Mouse (Mus musculus) MEL (cell line): Measurements from ENCODE around the gene Slc6a9. TPM values are rescaled to one million over a fixed set of nuclear protein-coding genes. Genes with fewer than 3 reads are reported as not detected.

Experiments used
- DNase-seq: peaks from one replicate; pipeline ENCODE4 v3.0.0; 2011; ENCODE audit warnings: low read depth, low spot score
- H3K27ac ChIP-seq: 2 replicates; pipeline ENCODE4 v1.5.1; 2012; ENCODE audit warnings: low read depth, mild to moderate bottlenecking, control low read depth, low read length, moderate library complexity; ENCODE audit not compliant: control insufficient read depth
- H3K27me3 ChIP-seq, 2 experiments: fragments of 150-350 bp in 1 of 2; sonication (generic) in 1 of 2; 2 replicates each; pipeline ENCODE4 v1.6.1; 2012; ENCODE audit warnings: low read length in 2 of 2, mild to moderate bottlenecking in 2 of 2, improper control_type of control experiment in 1 of 2, moderate library complexity in 1 of 2; ENCODE audit not compliant: insufficient read depth in 2 of 2, control insufficient read depth in 1 of 2
- H3K36me3 ChIP-seq, 2 experiments: 2 replicates each; pipeline ENCODE4 v1.6.1; 2012 to 2014; ENCODE audit warnings: low read length in 2 of 2, improper control_type of control experiment in 1 of 2, inconsistent platforms in 1 of 2, mild to moderate bottlenecking in 1 of 2; ENCODE audit not compliant: insufficient read depth in 2 of 2, control insufficient read depth in 1 of 2
- H3K4me1 ChIP-seq, 2 experiments: fragments of 150-350 bp in 1 of 2; sonication (generic) in 1 of 2; 2 replicates each; pipeline ENCODE4 v1.6.1; 2012; ENCODE audit warnings: low read length in 2 of 2, improper control_type of control experiment in 1 of 2, mild to moderate bottlenecking in 1 of 2; ENCODE audit not compliant: insufficient read depth in 2 of 2, control insufficient read depth in 1 of 2
- H3K4me3 ChIP-seq, 2 experiments: fragments of 150-350 bp in 1 of 2; sonication (generic) in 1 of 2; 2 replicates each; pipeline ENCODE4 v1.5.1; 2012; ENCODE audit warnings: low read depth in 2 of 2, low read length in 2 of 2, mild to moderate bottlenecking in 2 of 2, moderate library complexity in 2 of 2, control low read depth in 1 of 2, improper control_type of control experiment in 1 of 2; ENCODE audit not compliant: control insufficient read depth in 1 of 2, insufficient read depth in 1 of 2
- H3K79me2 ChIP-seq: 2 replicates; pipeline ENCODE4 v1.6.1; 2012; ENCODE audit warnings: mild to moderate bottlenecking, low read length, moderate library complexity; ENCODE audit not compliant: control insufficient read depth, poor library complexity, insufficient read depth
- H3K9ac ChIP-seq: 2 replicates; pipeline ENCODE4 v1.6.1; 2012; ENCODE audit warnings: low read depth, mild to moderate bottlenecking, control low read depth, low read length, moderate library complexity; ENCODE audit not compliant: control insufficient read depth, poor library complexity, severe bottlenecking
- H3K9me3 ChIP-seq: fragments of 150-350 bp; sonication (generic); replicated peaks from 2 replicates; pipeline ENCODE4 v1.6.1; 2012; ENCODE audit warnings: mild to moderate bottlenecking, low read length, improper control_type of control experiment, moderate library complexity; ENCODE audit not compliant: insufficient read depth
- BHLHE40 ChIP-seq: IDR thresholded peaks from 2 replicates; pipeline ENCODE4 v1.6.1; 2012; ENCODE audit warnings: low read depth, mild to moderate bottlenecking, inconsistent platforms, low read length, improper control_type of control experiment, borderline replicate concordance
- CHD1 ChIP-seq: IDR thresholded peaks from 2 replicates; pipeline ENCODE4 v1.6.1; 2012; ENCODE audit warnings: low read depth, mild to moderate bottlenecking, inconsistent platforms, low read length, improper control_type of control experiment
- CHD2 ChIP-seq: IDR thresholded peaks from 2 replicates; pipeline ENCODE4 v1.6.1; 2011; ENCODE audit warnings: low read length, improper control_type of control experiment
- EP300 ChIP-seq, 2 experiments: IDR thresholded peaks; 2 replicates each; pipeline ENCODE4 v1.6.1; 2011; ENCODE audit warnings: improper control_type of control experiment in 2 of 2, low read length in 2 of 2, low read depth in 1 of 2, mild to moderate bottlenecking in 1 of 2
- GABPA ChIP-seq: IDR thresholded peaks from 2 replicates; pipeline ENCODE4 v1.6.1; 2012; ENCODE audit warnings: low read depth, mild to moderate bottlenecking, inconsistent platforms, low read length, improper control_type of control experiment, moderate library complexity
- HCFC1 ChIP-seq: IDR thresholded peaks from 2 replicates; pipeline ENCODE4 v1.6.1; 2012; ENCODE audit warnings: low read depth, mild to moderate bottlenecking, inconsistent platforms, low read length, improper control_type of control experiment, moderate library complexity
- JUND ChIP-seq: IDR thresholded peaks from 2 replicates; pipeline ENCODE4 v1.6.1; 2011; ENCODE audit warnings: low read depth, mild to moderate bottlenecking, improper control_type of control experiment, low read length
- MAFK ChIP-seq: IDR thresholded peaks from 2 replicates; pipeline ENCODE4 v1.6.1; 2011; ENCODE audit warnings: low read depth, mild to moderate bottlenecking, low read length, improper control_type of control experiment, borderline replicate concordance
- MAZ ChIP-seq: IDR thresholded peaks from 2 replicates; pipeline ENCODE4 v1.6.1; 2012; ENCODE audit warnings: low read depth, mild to moderate bottlenecking, inconsistent platforms, low read length, improper control_type of control experiment
- MEF2A ChIP-seq: IDR thresholded peaks from 2 replicates; pipeline ENCODE4 v1.6.1; 2014; ENCODE audit warnings: low read depth, mild to moderate bottlenecking, inconsistent platforms, low read length, improper control_type of control experiment; ENCODE audit not compliant: poor library complexity, insufficient replicate concordance, severe bottlenecking; ENCODE audit errors: extremely low read depth
- MXI1 ChIP-seq: IDR thresholded peaks from 2 replicates; pipeline ENCODE4 v1.6.1; 2011; ENCODE audit warnings: mild to moderate bottlenecking, low read depth, low read length, improper control_type of control experiment
- MYC ChIP-seq: IDR thresholded peaks from 2 replicates; pipeline ENCODE4 v1.6.1; 2011; ENCODE audit warnings: low read depth, mild to moderate bottlenecking, low read length, improper control_type of control experiment, moderate library complexity
- NELFE ChIP-seq: IDR thresholded peaks from 2 replicates; pipeline ENCODE4 v1.6.1; 2011; ENCODE audit warnings: low read depth, low read length, improper control_type of control experiment
- NRF1 ChIP-seq: IDR thresholded peaks from 2 replicates; pipeline ENCODE4 v1.6.1; 2014; ENCODE audit warnings: low read depth, mild to moderate bottlenecking, inconsistent platforms, low read length, improper control_type of control experiment, moderate library complexity; ENCODE audit not compliant: poor library complexity, insufficient read depth, severe bottlenecking
- POLR2A ChIP-seq, 2 experiments: IDR thresholded peaks; 2 replicates each; pipeline ENCODE4 v1.6.1; 2011 to 2012; ENCODE audit warnings: low read length in 2 of 2, mild to moderate bottlenecking in 2 of 2, control low read depth in 1 of 2, improper control_type of control experiment in 1 of 2, low read depth in 1 of 2, moderate library complexity in 1 of 2; ENCODE audit not compliant: control insufficient read depth in 1 of 2, insufficient read depth in 1 of 2, poor library complexity in 1 of 2
- POLR2AphosphoS2 ChIP-seq: IDR thresholded peaks from 2 replicates; pipeline ENCODE4 v1.6.1; 2011; ENCODE audit warnings: low read length, improper control_type of control experiment
- RAD21 ChIP-seq: IDR thresholded peaks from 2 replicates; pipeline ENCODE4 v1.6.1; 2011; ENCODE audit warnings: mild to moderate bottlenecking, low read depth, low read length, improper control_type of control experiment
- RCOR1 ChIP-seq: IDR thresholded peaks from 2 replicates; pipeline ENCODE4 v1.6.1; 2012; ENCODE audit warnings: low read depth, mild to moderate bottlenecking, inconsistent platforms, low read length, improper control_type of control experiment
- SIN3A ChIP-seq: IDR thresholded peaks from 2 replicates; pipeline ENCODE4 v1.6.1; 2012; ENCODE audit warnings: low read length, improper control_type of control experiment, inconsistent platforms
- SMC3 ChIP-seq: IDR thresholded peaks from 2 replicates; pipeline ENCODE4 v1.6.1; 2011; ENCODE audit warnings: low read depth, low read length, improper control_type of control experiment
- TAL1 ChIP-seq: IDR thresholded peaks from 2 replicates; pipeline ENCODE4 v1.6.1; 2012; ENCODE audit warnings: mild to moderate bottlenecking, inconsistent platforms, low read length, moderate library complexity, mixed read lengths
- TCF12 ChIP-seq: IDR thresholded peaks from 2 replicates; pipeline ENCODE4 v1.6.1; 2014; ENCODE audit warnings: low read depth, mild to moderate bottlenecking, inconsistent platforms, low read length, improper control_type of control experiment, moderate library complexity
- ZKSCAN1 ChIP-seq: IDR thresholded peaks from 2 replicates; pipeline ENCODE4 v1.6.1; 2012; ENCODE audit warnings: low read depth, mild to moderate bottlenecking, inconsistent platforms, low read length, improper control_type of control experiment, moderate library complexity
- ZMIZ1 ChIP-seq: IDR thresholded peaks from 2 replicates; pipeline ENCODE4 v1.6.1; 2012; ENCODE audit warnings: low read depth, mild to moderate bottlenecking, inconsistent platforms, low read length, improper control_type of control experiment, moderate library complexity
- ZNF384 ChIP-seq: IDR thresholded peaks from 2 replicates; pipeline ENCODE4 v1.6.1; 2012; ENCODE audit warnings: low read depth, mild to moderate bottlenecking, inconsistent platforms, low read length, improper control_type of control experiment
- polyA plus RNA-seq, 2 experiments: library from polyadenylated mRNA; stranded (reverse) in 1 of 2; unstranded in 1 of 2; fragments of >175 nt in 1 of 2; fragments of >200 nt in 1 of 2; gene quantifications; 2 replicates each; pipeline versions ENCODE4 v1.2.1 to v1.2.4; 2012; ENCODE audit warnings: low replicate concordance in 2 of 2, low read depth in 1 of 2; ENCODE audit not compliant: insufficient read length in 2 of 2, insufficient read depth in 1 of 2, missing spikeins in 1 of 2
- total RNA-seq: library from RNA; depleted of rRNA; stranded (reverse); fragments of 300-350 nt; gene quantifications from 2 replicates; pipeline ENCODE4 v1.2.3, GENCODE M21; 2012

The Slc6a9 gene
- total and polyA plus RNA-seq, 3 experiments, result 3.2 to 21.2 TPM; not detected in 1

DNA sequence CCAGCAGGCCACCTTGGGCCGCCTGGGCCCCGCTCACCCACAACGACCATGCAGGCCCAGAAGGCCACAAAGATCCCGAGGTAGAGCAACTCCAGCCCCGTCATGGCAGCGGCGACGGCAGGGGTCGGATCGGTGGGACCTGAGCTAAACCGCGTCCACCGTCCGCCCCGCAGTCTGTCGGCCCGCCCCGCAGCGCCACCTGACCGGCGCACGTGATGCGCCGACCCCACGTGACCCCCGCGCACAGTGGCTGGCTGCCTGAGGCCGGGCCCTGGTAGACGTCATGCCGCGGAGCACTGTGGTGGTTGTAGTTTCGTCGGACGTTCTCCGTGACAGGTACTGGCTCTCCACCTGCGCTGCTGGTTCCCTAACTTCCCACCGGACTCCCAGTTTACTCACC lies 52.8 kb downstream of the Slc6a9 start, which contains the start of gene Atp6v0b (continued):
- TF ChIP-seq CHD2 (no peak), BHLHE40 (peak; percentile 98), ZKSCAN1 (no peak), CHD1 (no peak), RCOR1 (0 out of 2 replicates have a peak, but pooled peaks have one; percentile 34), MXI1 (peak; percentile 90), NELFE (peak; percentile 72), RAD21 (no peak), TCF12 (peak; percentile 63), POLR2AphosphoS2 (no peak), MYC (no peak), TAL1 (no peak), SMC3 (no peak), NRF1 (peak; percentile 65), JUND (no peak), EP300 (IDR thresholded peaks at IDR 0.05; ENCODE audit: low read depth in 1 of 2, low read length in 2 of 2) (no peak), GABPA (no peak), MAZ (no peak), ZNF384 (no peak), MAFK (no peak), ZMIZ1 (0 out of 2 replicates have a peak, but pooled peaks have one; percentile 2)

DNA sequence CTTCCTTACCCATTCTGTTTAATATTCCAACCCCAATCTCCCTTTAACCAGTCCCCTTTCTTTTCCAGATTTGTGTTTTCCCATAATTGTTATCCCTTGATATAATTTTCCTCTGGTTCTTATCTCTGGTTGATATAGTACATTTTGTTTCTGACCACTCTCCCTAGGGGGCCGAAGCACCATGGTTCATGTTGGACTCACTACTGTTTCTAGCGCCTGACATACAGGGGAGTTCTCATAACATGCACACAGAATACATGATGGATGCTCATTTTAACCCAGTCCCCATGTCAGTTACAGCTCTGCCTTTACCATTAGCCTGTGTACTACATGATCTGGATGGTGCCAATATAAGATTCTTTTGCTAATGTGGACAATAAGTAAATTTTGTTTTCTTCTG lies 53.6 kb downstream of the Slc6a9 start:
- no peaks in the 10 kb centered on the region for H3K27me3 ChIP-seq
- no peak for DNase-seq

More for the DNA sequence above, 53.6 kb downstream of the Slc6a9 start:
- Histone ChIP-seq H3K4me1 (peaks cover 0 to 15% of the 10 kb centered on the region in 2 experiments; a peak in 3 of 4 replicates), H3K4me3 (no peak overlapping the region), H3K36me3 (peaks cover 0 to 3% of the 10 kb centered on the region in 2 experiments; a peak in 3 of 4 replicates), H3K27ac (no peak overlapping the region), H3K9ac (no peak overlapping the region), H3K9me3 (no peaks in the 10 kb centered on the region), H3K79me2 (peaks cover 25% of the 10 kb centered on the region)
- TF ChIP-seq MEF2A, result no peak
- TF ChIP-seq POLR2A (IDR thresholded peaks at IDR 0.05; ENCODE audit: control insufficient read depth in 1 of 2, insufficient read depth in 1 of 2, low read depth in 1 of 2, low read length in 2 of 2, poor library complexity in 1 of 2), result no peak
- no peak for TF ChIP-seq HCFC1
- no peak for TF ChIP-seq JUND
- no peak for TF ChIP-seq ZMIZ1
- no peak for TF ChIP-seq SIN3A
